Mouse (Mus musculus) layer of hippocampus, adult 9-11 months (tissue): ENCODE measurements around the gene Tbkbp1.

Source experiments
- DNase-seq: peaks from one replicate; pipeline ENCODE4 v3.0.0; 2022

The Tbkbp1 gene

DNA sequence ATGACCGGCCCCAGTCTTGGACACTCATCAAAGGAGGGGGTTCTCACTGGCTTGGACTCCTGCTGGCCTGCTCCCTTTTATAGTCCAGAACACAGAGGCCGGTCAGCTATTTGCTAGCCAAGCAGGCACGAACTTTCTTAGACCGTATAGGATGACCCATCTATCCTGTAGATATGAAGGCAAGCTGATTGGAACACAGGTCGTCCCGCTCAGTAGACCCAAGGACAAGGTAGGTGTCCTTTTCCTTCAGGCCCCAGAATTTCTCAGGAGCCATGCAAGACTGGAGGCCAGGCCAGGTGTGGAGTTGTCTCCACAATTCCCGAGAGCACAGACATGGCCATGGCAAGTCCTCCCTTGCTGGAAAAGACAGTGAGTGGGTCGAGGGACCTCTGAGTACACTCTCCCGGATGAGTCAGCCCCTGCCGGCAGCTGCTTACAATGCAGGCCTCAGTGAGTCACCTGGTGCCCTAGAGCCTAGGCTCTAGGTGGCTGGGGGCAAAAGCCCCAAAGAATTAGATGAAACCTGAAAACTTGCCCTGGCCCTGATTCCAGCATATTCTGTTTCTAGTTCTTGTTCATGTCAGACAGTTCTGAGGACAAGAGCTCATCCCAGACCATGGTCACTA lies 1.5 kb upstream of the Tbkbp1 start:
- no peak for DNase-seq

- DNase-seq, result no peak
Measured at GRCm38 (mm10) chr11:97152023-97152426, 730 bp upstream of the Tbkbp1 start.

GRCm38 (mm10) chr11:97150411-97151330 lies 624 bp downstream of the Tbkbp1 start:
- peak; percentile 77 for DNase-seq

DNA sequence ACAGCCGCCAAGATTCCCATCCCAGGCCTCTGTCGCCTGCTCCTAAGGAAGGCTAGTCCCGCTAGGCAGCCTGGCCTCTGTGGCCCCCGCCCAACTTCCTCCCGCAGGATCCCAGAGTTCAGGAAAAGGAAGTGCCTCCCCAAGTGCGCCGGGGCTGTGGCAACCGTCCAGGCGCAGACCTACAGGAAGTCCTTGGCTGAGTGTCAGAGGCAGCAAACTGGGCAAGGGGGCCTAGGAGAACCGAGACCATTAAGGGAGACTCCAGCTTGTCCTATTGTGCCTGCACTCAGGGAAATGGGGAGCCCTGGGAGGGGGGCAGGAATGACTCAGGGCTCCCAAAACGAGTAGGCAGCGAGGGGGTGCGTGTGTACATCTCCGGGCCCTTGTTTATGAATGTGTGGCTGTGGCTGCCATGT lies 1.3 kb downstream of the Tbkbp1 start:
- no peak for DNase-seq

GRCm38 (mm10) chr11:97149026-97149425 lies 2.3 kb downstream of the Tbkbp1 start:
- no peak for DNase-seq

DNA sequence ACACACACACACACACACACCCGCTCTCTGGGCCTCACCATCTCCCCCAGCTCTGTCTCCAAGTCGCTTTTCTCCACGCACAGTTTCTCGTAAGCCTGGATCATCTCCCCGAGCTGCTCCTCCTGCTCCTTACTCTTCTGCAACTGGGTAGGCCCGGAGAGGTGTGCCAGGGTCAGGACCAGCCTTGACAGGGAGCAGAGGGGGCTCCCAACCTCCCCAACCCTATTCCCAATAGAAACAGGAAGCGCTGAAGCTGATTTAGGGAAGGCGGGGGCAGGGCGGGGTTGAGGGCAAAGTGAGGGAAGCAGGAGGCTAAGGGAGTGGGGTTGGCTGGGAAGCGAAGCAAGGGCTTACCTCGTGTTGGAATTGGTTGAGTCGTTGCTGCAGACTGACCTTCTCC lies 2.7 kb downstream of the Tbkbp1 start:
- no peak for DNase-seq

DNA sequence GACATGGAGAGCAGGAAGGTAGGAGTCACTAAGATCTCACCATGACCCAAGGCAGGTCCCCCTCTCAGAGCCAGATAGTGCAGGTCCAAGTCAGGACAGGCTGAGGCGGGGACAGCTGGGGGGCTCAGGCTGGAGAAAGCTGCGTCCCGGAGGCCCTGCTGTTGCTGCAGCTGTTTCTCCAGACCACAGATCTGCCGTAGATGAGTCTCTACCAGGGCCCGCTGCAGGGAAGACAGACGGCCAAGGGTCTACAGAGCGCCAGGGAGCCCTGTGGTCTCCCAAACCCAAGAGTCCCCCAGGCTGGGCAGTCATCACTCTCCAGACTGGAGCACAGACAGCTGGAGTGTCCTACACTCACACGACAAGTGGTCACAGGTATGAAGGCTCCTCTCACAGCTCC lies 4.0 kb downstream of the Tbkbp1 start:
- no peak for DNase-seq

GRCm38 (mm10) chr11:97146724-97147123 lies 4.6 kb downstream of the Tbkbp1 start:
- peak; percentile 65 for DNase-seq

DNA sequence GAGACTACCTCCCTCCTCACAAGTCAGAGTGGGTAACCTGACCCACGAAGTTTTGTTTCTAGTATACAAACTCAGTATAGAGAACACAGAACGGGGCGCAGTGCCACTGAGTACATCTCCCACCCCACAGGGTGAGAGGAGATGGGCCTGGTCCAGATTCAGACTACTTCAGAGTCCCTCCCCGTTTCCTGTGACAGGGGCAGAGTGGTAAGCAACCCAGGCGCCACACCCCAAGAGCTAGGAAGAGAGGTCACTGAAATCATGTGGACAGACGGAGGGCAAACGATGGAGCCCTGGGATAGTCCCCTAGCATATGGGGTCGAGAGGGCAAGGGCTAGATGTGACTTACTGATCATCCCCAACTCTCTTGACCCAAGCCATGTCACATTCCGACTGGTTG lies 5.3 kb downstream of the Tbkbp1 start:
- DNase-seq, result no peak

DNA sequence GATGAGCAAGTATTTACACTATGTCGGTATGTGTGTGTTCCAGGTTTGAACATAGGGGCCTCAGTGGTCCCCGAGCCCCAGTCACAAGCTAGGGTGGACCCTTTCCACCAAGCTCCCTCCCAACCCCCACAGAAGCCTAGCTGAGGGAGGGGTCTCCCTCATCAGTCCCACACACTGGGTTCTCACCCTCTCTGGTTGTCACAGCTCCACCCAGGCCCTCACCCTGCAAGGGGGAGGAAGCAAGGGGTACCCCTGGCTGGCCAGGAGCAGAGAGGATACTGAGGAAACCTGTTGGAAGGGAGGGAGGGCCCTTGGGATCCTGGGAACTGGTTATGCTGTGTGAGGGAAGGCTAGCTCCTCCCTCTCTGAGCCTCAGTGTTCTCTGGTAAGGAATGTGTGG lies 6.0 kb downstream of the Tbkbp1 start:
- no peak for DNase-seq

DNA sequence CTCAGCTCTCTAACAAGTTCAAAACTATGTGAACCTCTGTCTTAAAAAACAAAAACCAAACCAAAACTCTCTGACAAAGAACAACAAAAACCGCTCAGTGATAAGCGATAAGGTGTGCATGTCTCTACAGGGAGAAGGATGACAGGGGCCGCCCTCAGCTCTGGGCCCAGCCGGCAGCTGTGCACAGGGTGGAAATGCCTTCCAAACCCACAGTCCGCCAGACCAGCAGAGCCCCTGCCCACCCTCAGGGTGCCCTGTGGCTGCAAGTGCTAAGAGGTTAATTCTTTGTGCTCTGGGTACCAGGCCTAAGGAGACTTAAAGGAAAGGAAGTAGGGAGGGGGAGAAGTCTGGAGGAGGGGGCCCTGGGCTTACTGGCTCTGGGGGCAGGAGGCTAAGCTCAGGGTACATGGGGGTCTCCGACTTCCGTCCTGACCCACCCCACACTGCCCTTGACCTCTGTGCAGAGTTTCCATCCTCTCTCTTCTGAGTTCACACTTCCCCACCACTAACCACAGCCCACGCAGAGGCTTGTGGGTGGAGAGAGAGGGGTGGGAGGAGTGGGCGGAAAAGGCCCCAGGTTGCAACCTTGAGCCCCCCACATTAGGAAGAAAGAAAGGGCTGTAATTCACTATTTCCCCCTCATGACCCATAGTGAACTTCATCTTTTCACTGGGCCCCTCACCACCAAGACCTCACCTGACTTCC lies 7.9 kb downstream of the Tbkbp1 start:
- no peak for DNase-seq

DNA sequence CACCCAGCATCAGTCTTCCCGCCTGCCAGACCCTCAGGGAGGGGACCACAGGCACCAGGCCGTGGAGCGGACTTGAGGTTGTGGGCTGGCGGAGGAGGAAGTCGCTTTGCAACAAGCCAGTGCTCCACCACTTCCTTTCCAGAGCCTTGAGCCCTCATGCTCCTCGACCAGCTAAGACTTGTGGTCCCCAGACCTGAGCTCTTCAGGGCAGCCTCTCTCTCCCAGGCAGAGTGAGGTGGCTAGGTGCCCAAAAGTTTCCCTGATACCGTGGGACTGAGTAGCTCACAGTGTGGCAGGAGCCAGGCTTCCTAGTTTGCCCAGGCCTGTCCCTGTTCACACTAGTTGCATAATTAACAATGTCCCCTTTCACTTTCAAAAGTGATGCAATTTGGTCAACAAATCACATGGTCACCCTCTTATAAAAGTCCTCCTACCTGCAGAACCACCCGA lies 9.1 kb downstream of the Tbkbp1 start:
- DNase-seq, result no peak

DNA sequence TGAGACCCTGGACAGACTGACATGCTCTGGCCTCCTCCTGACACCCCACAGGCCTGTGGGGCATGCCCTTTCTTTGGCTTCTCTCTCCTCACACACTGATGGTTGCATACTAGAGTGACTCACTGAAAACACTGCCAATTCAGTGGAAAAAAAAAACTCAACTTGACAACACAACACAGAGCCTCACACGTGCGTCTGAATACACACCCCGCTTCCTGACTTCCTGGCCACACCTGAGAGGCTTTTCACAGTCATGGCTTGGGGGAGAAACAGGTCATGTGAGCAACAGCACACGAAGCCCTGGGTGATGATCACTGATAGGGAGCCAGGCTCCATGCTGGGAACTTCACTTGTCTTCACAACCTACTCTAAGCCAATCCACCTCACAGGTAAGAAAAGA lies 10.5 kb downstream of the Tbkbp1 start:
- no peak for DNase-seq

DNA sequence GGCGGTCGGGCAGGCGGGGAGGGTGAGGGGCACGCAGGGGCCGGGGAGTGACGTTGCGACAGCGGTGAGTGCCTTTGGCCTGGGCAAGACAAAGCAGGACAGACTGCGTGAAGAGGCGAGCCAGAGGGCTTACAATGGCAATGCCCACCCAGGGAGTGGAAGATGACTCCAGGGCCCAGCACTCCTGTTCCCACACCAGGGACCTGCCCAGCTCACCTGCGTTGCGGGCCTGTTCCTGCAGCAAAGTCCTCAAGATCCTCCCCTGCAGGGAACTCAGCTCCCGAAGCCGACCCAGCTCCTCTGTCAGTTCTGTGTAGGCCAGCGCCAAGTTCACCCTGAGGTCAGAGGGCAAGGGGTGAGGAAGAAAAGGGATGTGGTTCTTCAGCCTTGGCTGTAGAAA lies 12.0 kb downstream of the Tbkbp1 start:
- no peak for DNase-seq

GRCm38 (mm10) chr11:97138554-97139226 lies 12.6 kb downstream of the Tbkbp1 start:
- no peak for DNase-seq

DNA sequence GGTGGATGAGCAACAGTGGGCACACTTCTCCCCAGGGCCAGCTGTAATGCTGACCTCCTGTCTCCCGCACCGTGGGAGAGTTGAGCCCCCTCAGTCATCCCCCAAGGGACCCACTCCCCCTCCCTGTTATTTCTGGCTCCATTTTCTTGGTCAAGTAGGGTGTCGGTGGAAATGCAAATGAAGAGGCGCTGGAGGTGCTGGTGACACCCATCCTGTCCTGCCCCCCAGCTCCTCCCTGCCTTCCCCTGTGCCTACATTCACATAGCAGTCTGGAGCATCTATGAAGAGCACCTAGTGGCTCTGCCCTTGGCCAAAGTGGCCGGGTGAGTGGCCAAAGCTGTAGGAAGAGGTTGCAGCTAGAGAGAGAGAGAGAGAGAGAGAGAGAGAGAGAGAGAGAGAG lies 18.0 kb downstream of the Tbkbp1 start:
- no peak for DNase-seq

GRCm38 (mm10) chr11:97132185-97132584 lies 19.1 kb downstream of the Tbkbp1 start:
- DNase-seq, result no peak

- no peak for DNase-seq
Measured at GRCm38 (mm10) chr11:97131683-97132082, 19.6 kb downstream of the Tbkbp1 start.

DNA sequence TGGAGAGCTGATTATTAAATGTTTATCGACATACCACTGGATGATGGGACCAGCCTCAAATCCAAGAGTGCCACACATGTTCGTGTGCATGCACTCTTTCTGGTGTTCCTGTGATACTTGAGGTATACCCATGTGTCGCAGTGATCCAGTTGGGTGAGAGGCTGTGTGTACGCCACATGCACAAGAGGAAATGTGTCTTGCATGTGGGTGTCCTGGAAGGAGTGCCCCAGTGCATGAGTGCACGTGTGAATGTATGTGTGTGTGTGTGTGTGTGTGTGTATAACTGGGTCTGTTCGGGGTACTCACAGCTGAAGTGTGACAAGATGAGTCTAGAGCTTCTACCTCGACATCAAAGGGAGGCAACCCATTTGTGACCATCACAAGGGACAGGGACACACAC lies 21.0 kb downstream of the Tbkbp1 start:
- DNase-seq, result no peak

DNA sequence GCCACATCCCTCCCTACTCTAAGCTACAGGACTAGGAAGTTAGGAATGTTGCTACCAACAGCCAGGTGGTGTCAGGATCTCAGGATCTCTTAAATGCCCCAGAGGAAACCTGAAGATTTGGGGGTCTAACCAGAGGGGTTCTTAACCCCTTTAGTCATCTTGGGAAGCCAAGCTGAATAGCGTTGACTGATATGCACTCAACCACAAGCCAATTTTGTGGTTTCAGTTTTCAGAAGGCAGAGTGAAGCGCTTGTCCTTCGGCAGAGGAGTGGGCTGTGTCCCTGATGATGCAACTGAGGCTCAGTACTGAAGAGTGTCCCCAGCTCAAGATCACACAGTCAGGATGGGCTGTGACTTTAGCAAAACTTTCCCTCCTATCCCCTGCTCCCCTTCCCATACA lies 22.3 kb downstream of the Tbkbp1 start:
- DNase-seq, result no peak

- DNase-seq, result no peak
Measured at GRCm38 (mm10) chr11:97127470-97128223, 23.6 kb downstream of the Tbkbp1 start.
